Mouse (Mus musculus): ENCODE measurements around the gene Trpm3. TPM values are rescaled to one million over a fixed set of nuclear protein-coding genes. Genes with fewer than 3 reads are reported as not detected.
A peak's percentile ranks its signal among the peaks of the same experiment; 100 is the strongest.

Trpm3 gene
- polyA plus RNA-seq, 1 experiment, result 53.1 TPM

DNA sequence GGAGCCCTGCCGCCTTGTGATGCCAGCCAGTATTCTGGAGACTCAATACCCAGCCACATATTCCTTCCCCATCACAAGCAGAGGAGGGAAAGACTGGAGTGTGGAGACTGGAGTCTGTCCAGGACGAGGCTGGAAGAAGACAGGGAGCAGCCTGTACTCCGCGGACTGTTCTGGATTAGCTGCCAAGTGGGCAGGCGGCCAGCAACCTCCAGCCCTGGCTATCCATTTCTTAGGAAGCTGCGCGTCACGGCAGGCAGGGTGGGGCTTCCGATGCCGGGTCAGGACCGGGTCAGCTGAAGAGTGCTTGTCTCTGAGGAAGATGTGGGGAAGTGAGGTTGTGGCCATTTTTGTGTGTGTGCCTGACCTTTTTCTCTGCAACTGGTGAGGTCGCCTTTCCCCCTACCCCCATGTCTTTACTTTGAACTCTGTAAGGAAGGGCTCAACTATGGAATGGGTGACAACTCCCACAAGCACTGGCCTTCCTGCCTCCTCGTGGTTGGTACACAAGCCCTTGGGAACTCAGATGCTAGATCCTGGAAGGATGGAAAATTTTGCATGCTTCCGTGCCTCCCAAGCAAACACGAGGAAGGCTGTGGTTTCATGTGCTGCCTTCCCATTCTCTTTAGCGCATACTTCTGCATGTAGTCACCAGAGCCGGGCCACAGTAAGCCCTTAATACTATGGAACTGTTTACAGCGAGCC is 777.9 kb downstream of the Trpm3 start:
- DNase-seq, result peak; percentile 98
- WGBS, result 12% methylated on average over 18 of the region's 18 CpGs
- Histone ChIP-seq H3K27me3 (ENCODE audit: control insufficient read depth, insufficient read depth, low read length) (no peaks in the 10 kb centered on the region), H3K27ac (ENCODE audit: insufficient read depth, low read length) (peak overlapping the region; percentile 90), H3K4me3 (replicated peaks; ENCODE audit: insufficient read depth, low read depth, low read length) (no peak overlapping the region), H3K4me1 (ENCODE audit: control insufficient read depth, insufficient read depth, low read length) (peaks cover 7% of the 10 kb centered on the region; the same call in 1 of the 2 replicates)
- TF ChIP-seq POLR2A (IDR thresholded peaks at IDR 0.05; ENCODE audit: borderline replicate concordance, insufficient read depth, low read length), result peak; percentile 25; the same call in 1 of the 2 replicates
- TF ChIP-seq CTCF (IDR thresholded peaks at IDR 0.05; ENCODE audit: borderline replicate concordance, insufficient read depth, low read depth, low read length), result no peak

- no peaks in the 10 kb centered on the region for H3K27me3 ChIP-seq (ENCODE audit: control insufficient read depth, insufficient read depth, low read length)
- H3K27ac ChIP-seq (ENCODE audit: insufficient read depth, low read length), result peak overlapping the region; percentile 90
- H3K4me1 ChIP-seq (ENCODE audit: control insufficient read depth, insufficient read depth, low read length), result peaks cover 7% of the 10 kb centered on the region; the same call in 1 of the 2 replicates
- TF ChIP-seq CTCF (IDR thresholded peaks at IDR 0.05; ENCODE audit: borderline replicate concordance, insufficient read depth, low read depth, low read length), result no peak
- TF ChIP-seq POLR2A (IDR thresholded peaks at IDR 0.05; ENCODE audit: borderline replicate concordance, insufficient read depth, low read length), result no peak
- 75% methylated on average over 3 of the region's 3 CpGs for WGBS
- DNase-seq, result no peak
- H3K4me3 ChIP-seq (replicated peaks; ENCODE audit: insufficient read depth, low read depth, low read length), result no peak overlapping the region
These were observed 778.5 kb downstream of the Trpm3 start for GRCm38 (mm10) chr19:22917345-22917735.

- Histone ChIP-seq H3K4me1 (ENCODE audit: control insufficient read depth, insufficient read depth, low read length) (peaks cover 7% of the 10 kb centered on the region; the same call in 1 of the 2 replicates), H3K27me3 (ENCODE audit: control insufficient read depth, insufficient read depth, low read length) (no peaks in the 10 kb centered on the region), H3K4me3 (replicated peaks; ENCODE audit: insufficient read depth, low read depth, low read length) (no peak overlapping the region), H3K27ac (ENCODE audit: insufficient read depth, low read length) (no peak overlapping the region)
- no peak for DNase-seq
- no peak for TF ChIP-seq CTCF (IDR thresholded peaks at IDR 0.05; ENCODE audit: borderline replicate concordance, insufficient read depth, low read depth, low read length)
- TF ChIP-seq POLR2A (IDR thresholded peaks at IDR 0.05; ENCODE audit: borderline replicate concordance, insufficient read depth, low read length), result no peak
- 70% methylated on average over 5 of the region's 5 CpGs for WGBS
These were observed 782.1 kb downstream of the Trpm3 start for GRCm38 (mm10) chr19:22920949-22921348.

DNA sequence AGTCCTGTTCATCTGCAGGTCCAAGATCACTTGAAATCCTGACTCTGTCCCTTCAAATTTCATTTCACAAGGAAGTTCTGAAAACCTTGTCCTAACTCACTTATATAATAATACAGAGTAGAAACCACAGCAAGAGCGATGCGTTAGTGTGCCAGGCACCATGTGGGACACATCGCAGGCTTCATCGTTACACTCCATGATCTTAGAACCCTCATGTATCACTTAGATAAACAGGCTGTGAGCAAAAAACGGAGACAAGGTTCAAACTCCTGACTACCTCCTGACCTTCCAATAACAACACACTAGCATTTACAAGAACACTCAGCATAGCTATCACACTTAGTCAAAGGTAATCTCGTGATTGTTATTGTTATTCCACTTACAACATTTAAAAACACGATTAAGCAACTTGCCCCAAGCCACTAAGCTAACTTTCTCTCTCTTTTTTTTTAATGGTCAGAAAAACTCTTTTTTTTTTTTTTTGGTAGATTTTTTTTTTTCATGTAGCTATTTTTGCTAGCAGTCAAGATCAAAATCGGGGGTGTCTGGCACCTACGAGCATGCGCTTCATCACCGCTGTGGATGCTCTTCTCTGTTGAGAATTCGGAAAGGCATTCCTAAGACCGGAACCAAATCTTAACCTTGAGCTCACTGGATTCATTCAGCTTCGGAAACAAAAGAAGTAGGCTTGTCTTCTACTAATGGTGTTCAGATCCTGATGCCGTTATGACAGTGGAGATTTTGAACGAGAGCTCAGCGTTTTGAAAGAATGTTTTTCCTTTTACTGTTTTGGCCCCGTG is 784.2 kb downstream of the Trpm3 start:
- H3K27ac ChIP-seq (ENCODE audit: insufficient read depth, low read length), result no peak overlapping the region
- TF ChIP-seq CTCF (IDR thresholded peaks at IDR 0.05; ENCODE audit: borderline replicate concordance, insufficient read depth, low read depth, low read length), result no peak
- TF ChIP-seq POLR2A (IDR thresholded peaks at IDR 0.05; ENCODE audit: borderline replicate concordance, insufficient read depth, low read length), result no peak
- no peak for DNase-seq
- H3K4me3 ChIP-seq (replicated peaks; ENCODE audit: insufficient read depth, low read depth, low read length), result no peak overlapping the region
- no peaks in the 10 kb centered on the region for H3K27me3 ChIP-seq (ENCODE audit: control insufficient read depth, insufficient read depth, low read length)
- H3K4me1 ChIP-seq (ENCODE audit: control insufficient read depth, insufficient read depth, low read length), result no peaks in the 10 kb centered on the region; the same call in 1 of the 2 replicates
- WGBS, result 88% methylated on average over 18 of the region's 18 CpGs

DNA sequence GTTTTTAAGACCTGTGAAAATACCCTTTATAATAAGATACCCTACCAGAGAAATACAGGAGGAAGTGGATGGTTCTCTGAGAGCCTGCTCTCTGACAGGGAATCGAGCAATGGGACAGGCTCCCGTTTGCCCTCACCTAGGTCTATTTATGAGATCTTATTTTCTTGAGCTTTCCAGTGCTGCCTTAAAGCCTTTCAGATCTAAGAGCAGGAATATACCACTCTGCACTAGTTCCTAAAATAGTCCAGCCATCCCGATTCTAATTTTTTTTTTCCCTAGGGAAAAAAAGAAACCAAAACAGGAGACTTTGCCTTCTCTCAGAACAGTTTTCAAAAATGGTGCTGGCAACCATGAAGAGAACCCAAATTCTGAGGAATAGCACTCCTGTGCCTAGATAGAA is 786.4 kb downstream of the Trpm3 start:
- TF ChIP-seq CTCF (IDR thresholded peaks at IDR 0.05; ENCODE audit: borderline replicate concordance, insufficient read depth, low read depth, low read length) (no peak), POLR2A (IDR thresholded peaks at IDR 0.05; ENCODE audit: borderline replicate concordance, insufficient read depth, low read length) (no peak)
- WGBS, result 73% methylated on average over 3 of the region's 3 CpGs
- H3K27ac ChIP-seq (ENCODE audit: insufficient read depth, low read length), result no peak overlapping the region
- H3K4me3 ChIP-seq (replicated peaks; ENCODE audit: insufficient read depth, low read depth, low read length), result no peak overlapping the region
- peaks cover 4% of the 10 kb centered on the region for H3K4me1 ChIP-seq (ENCODE audit: control insufficient read depth, insufficient read depth, low read length)
- no peaks in the 10 kb centered on the region for H3K27me3 ChIP-seq (ENCODE audit: control insufficient read depth, insufficient read depth, low read length)
- DNase-seq, result no peak

- Histone ChIP-seq H3K27ac (ENCODE audit: insufficient read depth, low read length) (peak overlapping the region; percentile 45; the same call in 1 of the 2 replicates), H3K4me3 (replicated peaks; ENCODE audit: insufficient read depth, low read depth, low read length) (no peak overlapping the region), H3K27me3 (ENCODE audit: control insufficient read depth, insufficient read depth, low read length) (no peaks in the 10 kb centered on the region), H3K4me1 (ENCODE audit: control insufficient read depth, insufficient read depth, low read length) (peaks cover 12% of the 10 kb centered on the region)
- DNase-seq, result no peak
- TF ChIP-seq CTCF (IDR thresholded peaks at IDR 0.05; ENCODE audit: borderline replicate concordance, insufficient read depth, low read depth, low read length) (no peak), POLR2A (IDR thresholded peaks at IDR 0.05; ENCODE audit: borderline replicate concordance, insufficient read depth, low read length) (no peak)
- 64% methylated on average over 9 of the region's 9 CpGs for WGBS
These were observed 787.9 kb downstream of the Trpm3 start for GRCm38 (mm10) chr19:22926753-22927152.

DNA sequence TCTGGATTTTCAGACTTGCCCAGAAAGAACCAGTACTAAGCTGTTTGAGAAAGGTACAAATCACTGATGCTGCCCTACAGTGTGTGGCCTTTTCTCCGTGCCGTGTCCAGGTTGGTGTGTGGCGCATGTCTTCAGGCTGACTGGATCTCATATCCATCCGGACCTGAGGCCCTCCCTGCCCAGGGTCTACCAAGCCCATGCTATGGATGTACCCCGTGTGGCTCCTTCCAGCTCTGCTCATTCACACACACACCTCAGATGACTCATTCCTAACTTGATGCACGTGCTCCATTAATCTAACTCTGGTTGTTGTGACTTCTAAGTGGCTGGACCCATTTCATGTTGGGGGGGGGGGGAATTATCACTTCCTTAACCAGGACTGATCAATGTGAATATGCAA is 789.5 kb downstream of the Trpm3 start:
- Histone ChIP-seq H3K27ac (ENCODE audit: insufficient read depth, low read length) (no peak overlapping the region), H3K4me1 (ENCODE audit: control insufficient read depth, insufficient read depth, low read length) (peaks cover 12% of the 10 kb centered on the region), H3K4me3 (replicated peaks; ENCODE audit: insufficient read depth, low read depth, low read length) (no peak overlapping the region), H3K27me3 (ENCODE audit: control insufficient read depth, insufficient read depth, low read length) (no peaks in the 10 kb centered on the region)
- TF ChIP-seq CTCF (IDR thresholded peaks at IDR 0.05; ENCODE audit: borderline replicate concordance, insufficient read depth, low read depth, low read length) (no peak), POLR2A (IDR thresholded peaks at IDR 0.05; ENCODE audit: borderline replicate concordance, insufficient read depth, low read length) (no peak)
- no peak for DNase-seq
- 94% methylated on average over 6 of the region's 6 CpGs for WGBS

All from cerebellum, adult 2 months (tissue).